Mouse (Mus musculus): ENCODE measurements at regions not wholly inside any gene's neighbourhood (a gene's known extent, or its start where the extent isn't known, plus 50 kb on each side); places are given as distances from the start of the nearest gene placed in this dataset.

GRCm38 (mm10) chr16:92995993-92996350 is 170.0 kb upstream of the Runx1 start:
- DNase-seq (ENCODE audit: low spot score) (no peak), ATAC-seq (ENCODE audit: insufficient number of reproducible peaks, low FRiP score, low TSS enrichment, low read depth) (no peak)
- Histone ChIP-seq H3K9me3 (ENCODE audit: control insufficient read depth, low read length) (no peaks in the 10 kb centered on the region), H3K9ac (ENCODE audit: low read length) (no peak overlapping the region), H3K4me3 (ENCODE audit: low read depth, low read length) (no peak overlapping the region), H3K27ac (replicated peaks; ENCODE audit: low read depth, low read length) (no peak overlapping the region), H3K27me3 (ENCODE audit: control insufficient read depth, insufficient read depth, low read length) (no peaks in the 10 kb centered on the region), H3K36me3 (ENCODE audit: control insufficient read depth, insufficient read depth, low read length) (no peaks in the 10 kb centered on the region), H3K4me2 (ENCODE audit: low read depth, severe bottlenecking) (no peak overlapping the region), H3K4me1 (ENCODE audit: control insufficient read depth, insufficient read depth, low read length) (no peaks in the 10 kb centered on the region)
- WGBS, result 71% methylated on average over 4 of the region's 4 CpGs

DNA sequence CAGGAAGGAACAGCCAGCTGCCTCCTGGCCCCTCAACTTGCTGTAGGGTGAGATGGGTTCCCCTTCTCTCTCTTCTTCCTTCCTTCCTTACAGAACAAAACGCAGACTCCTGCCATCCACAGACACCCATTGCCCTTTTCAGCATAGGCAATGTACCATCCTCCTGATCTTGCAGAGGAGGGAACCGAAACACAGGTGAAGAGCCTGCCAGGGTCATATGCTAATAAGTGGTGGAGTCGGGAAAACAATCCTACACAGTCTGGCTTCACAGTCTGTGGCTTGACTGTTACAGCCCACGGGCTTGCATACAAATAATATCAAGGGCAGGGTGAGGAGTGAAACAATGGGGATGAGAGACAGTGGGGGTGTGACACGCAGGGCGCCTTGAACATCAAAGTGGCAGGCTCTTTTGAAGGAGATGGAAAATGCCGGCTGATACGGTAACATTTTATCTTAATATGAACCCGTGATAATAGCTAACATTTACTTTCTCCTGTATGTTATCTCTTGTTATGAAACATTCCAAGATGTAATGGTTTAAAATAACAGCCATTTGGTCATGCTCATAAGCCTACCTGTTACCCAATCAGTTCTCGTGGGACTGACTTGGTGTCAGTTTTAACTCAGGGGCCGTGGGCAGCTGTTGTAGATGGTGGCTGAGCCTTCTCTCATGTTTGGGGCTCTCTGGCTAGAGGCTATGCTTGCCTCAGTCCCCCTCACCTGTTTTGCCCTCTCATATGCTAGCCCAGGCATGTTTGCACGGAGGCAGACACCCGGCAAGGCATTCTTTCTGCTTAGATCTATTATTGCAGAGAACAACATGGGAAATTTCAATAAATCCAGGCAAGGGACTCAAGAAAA is 169.4 kb upstream of the Runx1 start:
- H3K4me3 ChIP-seq (ENCODE audit: low read depth, low read length), result no peak overlapping the region
- H3K4me2 ChIP-seq (ENCODE audit: low read depth, severe bottlenecking), result no peak overlapping the region
- ATAC-seq (ENCODE audit: insufficient number of reproducible peaks, low FRiP score, low TSS enrichment, low read depth), result no peak
- DNase-seq (ENCODE audit: low spot score), result no peak
- H3K27ac ChIP-seq (replicated peaks; ENCODE audit: low read depth, low read length), result no peak overlapping the region
- 74% methylated on average over 13 of the region's 13 CpGs for WGBS
- H3K27me3 ChIP-seq (ENCODE audit: control insufficient read depth, insufficient read depth, low read length), result no peaks in the 10 kb centered on the region
- H3K4me1 ChIP-seq (ENCODE audit: control insufficient read depth, insufficient read depth, low read length), result no peaks in the 10 kb centered on the region
- H3K36me3 ChIP-seq (ENCODE audit: control insufficient read depth, insufficient read depth, low read length), result no peaks in the 10 kb centered on the region
- H3K9ac ChIP-seq (ENCODE audit: low read length), result no peak overlapping the region
- H3K9me3 ChIP-seq (ENCODE audit: control insufficient read depth, low read length), result no peaks in the 10 kb centered on the region

DNA sequence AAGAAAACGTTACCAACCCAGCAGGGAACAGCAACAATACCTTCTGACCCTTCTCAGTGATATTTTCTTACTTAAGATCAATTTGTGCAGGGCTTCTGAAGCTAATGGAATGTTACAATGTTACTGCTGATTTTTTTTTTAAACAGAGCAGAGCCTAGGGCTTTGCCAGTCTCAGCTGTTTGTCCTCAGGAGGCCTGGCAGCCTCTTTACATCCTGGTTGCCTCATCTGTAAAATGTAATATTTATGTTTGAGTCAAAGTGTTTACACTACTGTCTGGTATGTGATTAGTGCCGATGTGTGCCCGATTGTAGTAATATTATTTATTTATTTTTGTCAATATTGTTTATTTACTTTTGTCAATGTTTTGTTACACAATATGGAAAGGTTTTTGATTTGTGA is 166.9 kb upstream of the Runx1 start:
- H3K4me3 ChIP-seq (ENCODE audit: low read depth, low read length), result no peak overlapping the region
- no peaks in the 10 kb centered on the region for H3K36me3 ChIP-seq (ENCODE audit: control insufficient read depth, insufficient read depth, low read length)
- no peak overlapping the region for H3K9ac ChIP-seq (ENCODE audit: low read length)
- H3K9me3 ChIP-seq (ENCODE audit: control insufficient read depth, low read length), result no peaks in the 10 kb centered on the region
- H3K4me1 ChIP-seq (ENCODE audit: control insufficient read depth, insufficient read depth, low read length), result no peaks in the 10 kb centered on the region
- no peak overlapping the region for H3K27ac ChIP-seq (replicated peaks; ENCODE audit: low read depth, low read length)
- H3K4me2 ChIP-seq (ENCODE audit: low read depth, severe bottlenecking), result no peak overlapping the region
- H3K27me3 ChIP-seq (ENCODE audit: control insufficient read depth, insufficient read depth, low read length), result no peaks in the 10 kb centered on the region
- ATAC-seq (ENCODE audit: insufficient number of reproducible peaks, low FRiP score, low TSS enrichment, low read depth) (no peak), DNase-seq (ENCODE audit: low spot score) (no peak)
- WGBS, result 67% methylated on average over 3 of the region's 3 CpGs

GRCm38 (mm10) chr16:92991405-92991804 is 165.5 kb upstream of the Runx1 start:
- H3K4me2 ChIP-seq (ENCODE audit: low read depth, severe bottlenecking), result no peak overlapping the region
- no peak for DNase-seq (ENCODE audit: low spot score)
- H3K4me1 ChIP-seq (ENCODE audit: control insufficient read depth, insufficient read depth, low read length), result no peaks in the 10 kb centered on the region
- no peaks in the 10 kb centered on the region for H3K9me3 ChIP-seq (ENCODE audit: control insufficient read depth, low read length)
- no peak overlapping the region for H3K4me3 ChIP-seq (ENCODE audit: low read depth, low read length)
- no peaks in the 10 kb centered on the region for H3K36me3 ChIP-seq (ENCODE audit: control insufficient read depth, insufficient read depth, low read length)
- no peaks in the 10 kb centered on the region for H3K27me3 ChIP-seq (ENCODE audit: control insufficient read depth, insufficient read depth, low read length)
- WGBS, result 80% methylated on average over 7 of the region's 7 CpGs
- no peak overlapping the region for H3K9ac ChIP-seq (ENCODE audit: low read length)
- H3K27ac ChIP-seq (replicated peaks; ENCODE audit: low read depth, low read length), result no peak overlapping the region
- no peak for ATAC-seq (ENCODE audit: insufficient number of reproducible peaks, low FRiP score, low TSS enrichment, low read depth)

- Histone ChIP-seq H3K9me3 (ENCODE audit: control insufficient read depth, low read length) (no peaks in the 10 kb centered on the region), H3K4me2 (ENCODE audit: low read depth, severe bottlenecking) (no peak overlapping the region), H3K27ac (replicated peaks; ENCODE audit: low read depth, low read length) (no peak overlapping the region), H3K27me3 (ENCODE audit: control insufficient read depth, insufficient read depth, low read length) (no peaks in the 10 kb centered on the region), H3K9ac (ENCODE audit: low read length) (no peak overlapping the region), H3K36me3 (ENCODE audit: control insufficient read depth, insufficient read depth, low read length) (no peaks in the 10 kb centered on the region), H3K4me1 (ENCODE audit: control insufficient read depth, insufficient read depth, low read length) (no peaks in the 10 kb centered on the region), H3K4me3 (ENCODE audit: low read depth, low read length) (no peak overlapping the region)
- no CpG with 5 or more reads among the region's 1 CpGs for WGBS
- no peak for ATAC-seq (ENCODE audit: insufficient number of reproducible peaks, low FRiP score, low TSS enrichment, low read depth)
- no peak for DNase-seq (ENCODE audit: low spot score)
Observed at GRCm38 (mm10) chr16:92988416-92988815, 162.5 kb upstream of the Runx1 start.

DNA sequence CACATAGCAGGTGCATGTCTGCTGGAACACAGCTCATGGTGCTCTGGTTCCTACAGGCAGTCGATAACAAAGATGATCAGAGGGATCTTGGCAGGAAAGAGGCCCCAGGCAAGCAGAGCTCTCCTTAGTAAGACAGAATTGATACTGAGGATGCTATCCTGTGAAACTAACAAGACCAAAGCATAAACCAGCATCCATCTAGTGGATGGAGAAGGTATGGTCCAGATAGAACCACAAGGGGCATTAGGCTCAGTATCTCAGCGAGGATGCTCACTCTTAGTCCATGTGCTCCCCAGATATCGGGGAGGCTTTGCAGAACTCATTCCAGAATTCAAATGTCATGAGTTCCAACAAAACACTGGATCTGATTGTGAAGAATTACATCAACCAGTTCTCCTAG is 162.1 kb upstream of the Runx1 start:
- DNase-seq (ENCODE audit: low spot score) (no peak), ATAC-seq (ENCODE audit: insufficient number of reproducible peaks, low FRiP score, low TSS enrichment, low read depth) (no peak)
- Histone ChIP-seq H3K27me3 (ENCODE audit: control insufficient read depth, insufficient read depth, low read length) (no peaks in the 10 kb centered on the region; the same call in 1 of the 2 replicates), H3K9ac (ENCODE audit: low read length) (no peak overlapping the region), H3K4me1 (ENCODE audit: control insufficient read depth, insufficient read depth, low read length) (no peaks in the 10 kb centered on the region), H3K27ac (replicated peaks; ENCODE audit: low read depth, low read length) (no peak overlapping the region), H3K4me2 (ENCODE audit: low read depth, severe bottlenecking) (no peak overlapping the region), H3K4me3 (ENCODE audit: low read depth, low read length) (no peak overlapping the region), H3K36me3 (ENCODE audit: control insufficient read depth, insufficient read depth, low read length) (no peaks in the 10 kb centered on the region), H3K9me3 (ENCODE audit: control insufficient read depth, low read length) (no peaks in the 10 kb centered on the region)
- 91% methylated on average over 3 of the region's 3 CpGs for WGBS

DNA sequence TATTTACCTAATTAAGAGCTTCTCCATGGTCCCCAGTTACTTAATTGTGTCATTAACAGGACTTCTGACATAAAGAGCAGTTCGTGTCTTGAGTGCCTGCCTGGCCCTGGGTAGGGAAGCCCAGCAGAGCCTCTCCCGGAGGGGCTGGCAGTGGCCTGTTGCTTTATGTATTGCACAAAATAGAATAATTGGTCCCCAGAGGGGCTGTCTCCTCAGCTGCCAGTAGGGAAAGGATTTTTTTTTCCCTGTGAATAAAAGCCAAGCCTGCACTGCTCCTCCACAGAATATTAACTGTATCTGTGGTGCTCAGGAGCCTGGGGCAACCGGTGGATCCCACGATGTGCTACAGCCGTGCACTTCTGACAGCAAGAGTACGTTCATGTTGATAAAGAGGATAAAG is 159.8 kb upstream of the Runx1 start:
- H3K27me3 ChIP-seq (ENCODE audit: control insufficient read depth, insufficient read depth, low read length), result no peaks in the 10 kb centered on the region; the same call in 1 of the 2 replicates
- no peaks in the 10 kb centered on the region for H3K9me3 ChIP-seq (ENCODE audit: control insufficient read depth, low read length)
- no peaks in the 10 kb centered on the region for H3K36me3 ChIP-seq (ENCODE audit: control insufficient read depth, insufficient read depth, low read length)
- DNase-seq (ENCODE audit: low spot score) (no peak), ATAC-seq (ENCODE audit: insufficient number of reproducible peaks, low FRiP score, low TSS enrichment, low read depth) (no peak)
- H3K4me2 ChIP-seq (ENCODE audit: low read depth, severe bottlenecking), result no peak overlapping the region
- WGBS, result 57% methylated on average over 6 of the region's 6 CpGs
- no peak overlapping the region for H3K4me3 ChIP-seq (ENCODE audit: low read depth, low read length)
- no peaks in the 10 kb centered on the region for H3K4me1 ChIP-seq (ENCODE audit: control insufficient read depth, insufficient read depth, low read length)
- no peak overlapping the region for H3K27ac ChIP-seq (replicated peaks; ENCODE audit: low read depth, low read length)
- no peak overlapping the region for H3K9ac ChIP-seq (ENCODE audit: low read length)

GRCm38 (mm10) chr16:92982934-92983333 is 157.0 kb upstream of the Runx1 start:
- Histone ChIP-seq H3K27me3 (ENCODE audit: control insufficient read depth, insufficient read depth, low read length) (no peaks in the 10 kb centered on the region; the same call in 1 of the 2 replicates), H3K4me1 (ENCODE audit: control insufficient read depth, insufficient read depth, low read length) (no peaks in the 10 kb centered on the region), H3K9me3 (ENCODE audit: control insufficient read depth, low read length) (no peaks in the 10 kb centered on the region), H3K9ac (ENCODE audit: low read length) (no peak overlapping the region), H3K27ac (replicated peaks; ENCODE audit: low read depth, low read length) (no peak overlapping the region), H3K4me3 (ENCODE audit: low read depth, low read length) (no peak overlapping the region), H3K4me2 (ENCODE audit: low read depth, severe bottlenecking) (no peak overlapping the region), H3K36me3 (ENCODE audit: control insufficient read depth, insufficient read depth, low read length) (no peaks in the 10 kb centered on the region)
- WGBS, result 94% methylated on average over 7 of the region's 7 CpGs
- ATAC-seq (ENCODE audit: insufficient number of reproducible peaks, low FRiP score, low TSS enrichment, low read depth) (no peak), DNase-seq (ENCODE audit: low spot score) (no peak)

All from limb, embryonic 11.5 days (tissue).